Mouse (Mus musculus) frontal cortex, postnatal 10 days (tissue): Measurements from ENCODE around the gene Cd68.

Experiments
- DNase-seq, 2 experiments: peaks; one replicate each; pipeline ENCODE4 v3.0.0; 2022; ENCODE audit warnings: low spot score in 2 of 2, mixed read lengths in 1 of 2

Cd68 gene

GRCm38 (mm10) chr11:69695361-69696181, 29.6 kb upstream of the Cd68 start, which contains the start of the genes Tnfsf12 and Tnfsfm13:
Gene Tnfsf12, minus strand, starts transcription at chr11:69695849.
Gene Tnfsfm13, minus strand, starts transcription at chr11:69696098.
- peak in 1 of 2 experiments; percentile 55 for DNase-seq

GRCm38 (mm10) chr11:69695046-69695360, 29.1 kb upstream of the Cd68 start:
- no peak for DNase-seq

- DNase-seq = no peak
Measured at GRCm38 (mm10) chr11:69693421-69693965, 27.5 kb upstream of the Cd68 start.

- DNase-seq = no peak
Measured at GRCm38 (mm10) chr11:69692863-69693262, 26.9 kb upstream of the Cd68 start.

GRCm38 (mm10) chr11:69692196-69692811, 26.4 kb upstream of the Cd68 start:
- DNase-seq = no peak

GRCm38 (mm10) chr11:69689891-69690290, 23.9 kb upstream of the Cd68 start:
- DNase-seq = no peak

GRCm38 (mm10) chr11:69687061-69687460, 21.1 kb upstream of the Cd68 start:
- DNase-seq = no peak

GRCm38 (mm10) chr11:69686377-69686776, 20.4 kb upstream of the Cd68 start:
- no peak for DNase-seq

- no peak for DNase-seq
Measured at GRCm38 (mm10) chr11:69685526-69686148, 19.7 kb upstream of the Cd68 start, which contains the start of gene Tnfsf13. Gene Tnfsf13, minus strand, starts transcription at chr11:69685784.

GRCm38 (mm10) chr11:69684936-69685335, 19.0 kb upstream of the Cd68 start:
- no peak for DNase-seq

GRCm38 (mm10) chr11:69684128-69684745, 18.3 kb upstream of the Cd68 start:
- DNase-seq = no peak

GRCm38 (mm10) chr11:69683576-69683975, 17.6 kb upstream of the Cd68 start:
- DNase-seq = no peak

GRCm38 (mm10) chr11:69682840-69683533, 17.0 kb upstream of the Cd68 start:
- peak; percentile 74 to 87 for DNase-seq

- DNase-seq = no peak
Measured at GRCm38 (mm10) chr11:69682209-69682839, 16.4 kb upstream of the Cd68 start.

GRCm38 (mm10) chr11:69681314-69682208, 15.6 kb upstream of the Cd68 start, which contains the start of gene Senp3:
Gene Senp3, minus strand, starts transcription at chr11:69682084.
- DNase-seq = peak; percentile 95 to 97

GRCm38 (mm10) chr11:69680136-69680855, 14.3 kb upstream of the Cd68 start:
- no peak for DNase-seq

- DNase-seq = no peak
Measured at GRCm38 (mm10) chr11:69679144-69679543, 13.2 kb upstream of the Cd68 start.

- DNase-seq = peak; percentile 100
Measured at GRCm38 (mm10) chr11:69672211-69672706, 6.3 kb upstream of the Cd68 start, which contains the start of gene Eif4a1. Gene Eif4a1, minus strand, starts transcription at chr11:69672423.

- peak; percentile 55 to 61 for DNase-seq
Measured at GRCm38 (mm10) chr11:69671726-69672124, 5.8 kb upstream of the Cd68 start.
